Mouse (Mus musculus) heart, postnatal 0 days (tissue): ENCODE results near the gene Tac4. TPM values are rescaled to one million over a fixed set of nuclear protein-coding genes. Genes with fewer than 3 reads are reported as not detected.

Source experiments
- ATAC-seq: fragments of 200-750 bp; cut with Nextera tagmentation; 2 replicates; pipeline ENCODE4 v1.8.0; 2017; ENCODE audit warnings: low read depth, moderate number of reproducible peaks, moderate library complexity; ENCODE audit not compliant: insufficient read depth
- DNase-seq: peaks from one replicate; pipeline ENCODE4 v3.0.0-alpha.2; 2016; ENCODE audit warnings: low spot score
- H3K27ac ChIP-seq: fragments of 300-500 bp; sonication (generic); 2 replicates; pipeline ENCODE4 v1.5.1; 2014; ENCODE audit warnings: low read depth, mild to moderate bottlenecking
- H3K27me3 ChIP-seq: fragments of 300-500 bp; sonication (generic); 2 replicates; pipeline ENCODE4 v1.6.1; 2014; ENCODE audit warnings: low read length, mixed read lengths; ENCODE audit not compliant: control insufficient read depth, insufficient read depth
- H3K36me3 ChIP-seq: fragments of 300-500 bp; sonication (generic); replicated peaks from 2 replicates; pipeline ENCODE4 v1.6.1; 2014; ENCODE audit warnings: low read length, mixed read lengths; ENCODE audit not compliant: control insufficient read depth, insufficient read depth
- H3K4me1 ChIP-seq: fragments of 300-500 bp; sonication (generic); 2 replicates; pipeline ENCODE4 v1.6.1; 2014; ENCODE audit warnings: antibody characterized with exemption; ENCODE audit not compliant: control insufficient read depth, insufficient read depth
- H3K4me2 ChIP-seq: fragments of 300-500 bp; sonication (generic); 2 replicates; pipeline ENCODE4 v1.6.1; 2014; ENCODE audit warnings: low read depth, mild to moderate bottlenecking, low read length, moderate library complexity
- H3K4me3 ChIP-seq: fragments of 300-500 bp; sonication (generic); 2 replicates; pipeline ENCODE4 v1.5.1; 2014; ENCODE audit warnings: low read depth, low read length
- H3K9ac ChIP-seq: fragments of 300-500 bp; sonication (generic); replicated peaks from 2 replicates; pipeline ENCODE4 v1.6.1; 2014; ENCODE audit warnings: low read depth, low read length, mixed read lengths
- H3K9me3 ChIP-seq: fragments of 300-500 bp; sonication (generic); replicated peaks from 2 replicates; pipeline ENCODE4 v1.6.1; 2016; ENCODE audit warnings: low read length; ENCODE audit not compliant: control insufficient read depth
- CTCF ChIP-seq: IDR thresholded peaks from 2 replicates; pipeline ENCODE4 v1.5.1; 2016; ENCODE audit warnings: antibody characterized with exemption, control low read depth, low read depth
- EP300 ChIP-seq: IDR thresholded peaks from 2 replicates; pipeline ENCODE4 v1.6.1; 2016; ENCODE audit warnings: antibody characterized with exemption, low read depth
- WGBS: fragments of 180-500 bp; shearing (Covaris S2); extraction: QIAGEN DNeasy Blood & Tissue Kit; methylation state at CpG from one replicate; pipeline ENCODE4 v1.1.7; 2014; 5-methylcytosine and 5-hydroxymethylcytosine counted together
- polyA plus RNA-seq: library from polyadenylated mRNA; unstranded; fragments of >200 nt; fragmentation: Nextera tagmentation; extraction: Ambion mirVana; gene quantifications from 2 replicates; pipeline ENCODE4 v1.2.1, GENCODE M21; 2015
- total RNA-seq: library from RNA; depleted of rRNA; stranded (reverse); fragments of >200 nt; gene quantifications from 2 replicates; pipeline ENCODE4 v1.2.3, GENCODE M21; 2014; ENCODE audit warnings: low replicate concordance

Tac4 gene
- total and polyA plus RNA-seq, 2 experiments from 2014 or later, result not detected

- H3K4me2 ChIP-seq, result peak overlapping the region; percentile 69
- H3K36me3 ChIP-seq, result no peaks in the 10 kb centered on the region
- TF ChIP-seq CTCF (peak; percentile 98), EP300 (no peak; the same call in 1 of the 2 replicates)
- under 1% methylated on average over 68 of the region's 73 CpGs for WGBS
- H3K27me3 ChIP-seq, result 0 out of 2 replicates have a peak, but pooled peaks cover 8% of the 10 kb centered on the region
- peak overlapping the region; percentile 57 for H3K27ac ChIP-seq
- peak overlapping the region; percentile 42 for H3K9ac ChIP-seq
- peak; percentile 76 for ATAC-seq
- peak; percentile 82 for DNase-seq
- 0 out of 2 replicates have a peak, but pooled peaks cover 6% of the 10 kb centered on the region for H3K4me1 ChIP-seq
- H3K4me3 ChIP-seq, result peak overlapping the region; percentile 53
- H3K9me3 ChIP-seq, result no peaks in the 10 kb centered on the region
Measured at GRCm38 (mm10) chr11:95259088-95259849, 2.1 kb upstream of the Tac4 start.

DNA sequence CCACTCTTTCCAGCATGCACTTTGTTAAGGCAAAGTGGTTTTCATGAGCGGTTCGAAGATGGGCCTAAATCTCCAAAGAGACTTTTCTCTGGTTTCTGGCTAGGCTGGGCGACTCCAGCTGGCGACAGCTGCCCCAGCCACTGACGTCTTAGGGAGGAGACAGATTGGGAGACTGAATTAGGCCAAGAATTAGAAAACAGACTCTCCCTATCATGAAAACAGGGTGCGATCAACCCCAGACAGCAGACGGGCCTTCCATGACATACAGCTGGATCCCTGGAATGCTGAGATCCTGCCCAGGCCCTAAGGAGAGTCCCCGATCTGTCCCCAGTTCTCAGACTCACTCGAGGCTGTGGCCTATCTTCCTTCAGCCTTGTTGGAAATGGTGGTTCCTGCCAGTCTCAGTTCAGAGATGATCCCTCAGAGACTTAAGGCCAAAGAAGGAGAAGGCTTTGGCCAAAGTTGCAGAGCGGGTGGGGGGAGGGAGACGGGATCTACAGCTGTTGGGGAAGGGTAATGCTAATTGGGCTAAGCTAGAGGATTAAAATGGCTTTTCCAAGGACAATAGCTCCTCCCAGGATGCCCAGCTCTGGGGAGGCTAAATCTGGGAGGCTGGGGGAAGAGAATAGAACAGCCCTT, 2.6 kb downstream of the Tac4 start:
- no peak overlapping the region for H3K4me3 ChIP-seq
- TF ChIP-seq EP300, result no peak
- no peak for TF ChIP-seq CTCF
- H3K27ac ChIP-seq, result peak overlapping the region; percentile 31
- H3K27me3 ChIP-seq, result no peaks in the 10 kb centered on the region
- DNase-seq, result peak; percentile 25
- H3K4me1 ChIP-seq, result peaks cover 13% of the 10 kb centered on the region; the same call in 1 of the 2 replicates
- H3K4me2 ChIP-seq, result no peak overlapping the region
- no peak overlapping the region for H3K9ac ChIP-seq
- 0 out of 2 replicates have a peak, but pooled peaks have one; percentile 12 for ATAC-seq
- H3K9me3 ChIP-seq, result no peaks in the 10 kb centered on the region
- no peaks in the 10 kb centered on the region for H3K36me3 ChIP-seq
- WGBS, result 41% methylated on average over 11 of the region's 11 CpGs

DNA sequence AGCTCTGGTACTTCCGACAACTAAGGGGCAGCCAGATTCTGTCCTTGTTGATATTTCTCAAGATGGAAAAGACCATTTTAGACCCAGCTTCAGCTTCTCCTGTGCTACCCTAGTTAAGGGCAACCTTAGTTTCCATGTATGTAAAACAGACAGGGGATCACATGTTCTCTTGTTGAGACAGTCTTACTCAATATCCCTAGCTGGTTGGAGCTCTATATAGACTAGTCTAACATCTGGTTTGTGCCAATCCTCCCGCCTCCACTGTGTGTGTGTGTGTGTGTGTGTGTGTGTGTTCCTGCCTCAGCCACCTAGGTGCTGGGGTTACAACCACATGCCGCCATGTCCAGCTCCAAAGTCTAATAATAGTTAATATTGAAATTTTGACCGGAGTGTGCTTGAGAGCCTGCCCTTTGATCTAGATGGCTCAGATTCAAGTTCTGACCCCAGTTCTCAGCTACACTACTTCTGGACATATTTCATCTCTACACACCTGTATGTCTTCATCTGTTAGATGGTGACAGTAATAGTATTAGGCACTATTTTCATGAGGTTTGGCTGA, 3.2 kb downstream of the Tac4 start:
- DNase-seq, result no peak
- no peaks in the 10 kb centered on the region for H3K27me3 ChIP-seq
- peak overlapping the region; percentile 31; the same call in 1 of the 2 replicates for H3K27ac ChIP-seq
- peaks cover 13% of the 10 kb centered on the region; the same call in 1 of the 2 replicates for H3K4me1 ChIP-seq
- H3K4me2 ChIP-seq, result no peak overlapping the region
- H3K9ac ChIP-seq, result no peak overlapping the region
- ATAC-seq, result no peak
- no peaks in the 10 kb centered on the region for H3K9me3 ChIP-seq
- WGBS, result 73% methylated on average over 4 of the region's 4 CpGs
- H3K4me3 ChIP-seq, result no peak overlapping the region
- no peak for TF ChIP-seq CTCF
- no peak for TF ChIP-seq EP300
- 0 out of 2 replicates have a peak, but pooled peaks cover 6% of the 10 kb centered on the region for H3K36me3 ChIP-seq

DNA sequence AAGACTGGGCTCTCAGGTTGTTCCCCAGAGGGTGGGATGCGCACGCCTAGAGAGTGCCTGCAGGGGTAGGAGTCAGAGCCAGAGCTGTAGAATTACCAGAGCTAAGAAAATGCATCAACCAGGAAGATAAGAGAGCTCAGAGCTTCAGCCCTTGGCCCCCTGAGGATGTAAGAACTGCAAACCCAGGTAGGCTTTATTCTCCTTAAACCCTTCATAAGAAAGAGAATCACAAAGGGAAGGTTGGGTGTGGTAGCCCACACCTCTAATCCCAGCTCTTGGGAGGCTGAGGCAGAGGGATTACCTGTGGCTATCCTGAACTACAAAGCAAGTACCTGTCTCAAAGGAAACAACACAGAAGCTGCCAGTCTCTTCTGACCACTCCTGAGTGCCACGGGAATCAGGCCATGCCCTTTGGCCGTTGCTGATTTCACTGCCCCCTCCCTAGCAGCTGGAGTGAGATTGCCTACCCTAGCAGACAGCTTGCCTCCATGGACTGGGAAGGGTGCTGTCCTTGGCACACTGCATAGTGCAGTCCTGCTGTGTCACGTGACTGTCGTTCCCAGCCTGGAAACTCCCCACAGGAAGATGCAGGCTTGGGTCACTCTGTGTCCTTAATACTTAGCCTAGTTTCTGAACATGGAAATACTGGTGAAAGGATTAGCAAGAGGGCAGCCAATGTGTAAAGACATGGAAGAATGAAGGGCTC, 5.4 kb downstream of the Tac4 start:
- Histone ChIP-seq H3K4me2 (no peak overlapping the region), H3K9me3 (no peaks in the 10 kb centered on the region), H3K36me3 (peaks cover 25% of the 10 kb centered on the region), H3K9ac (no peak overlapping the region), H3K27me3 (no peaks in the 10 kb centered on the region), H3K27ac (no peak overlapping the region), H3K4me3 (no peak overlapping the region), H3K4me1 (peaks cover 13% of the 10 kb centered on the region; the same call in 1 of the 2 replicates)
- WGBS, result 32% methylated on average over 6 of the region's 6 CpGs
- TF ChIP-seq CTCF (no peak), EP300 (no peak)
- ATAC-seq, result peak; percentile 78
- peak; percentile 65 for DNase-seq

DNA sequence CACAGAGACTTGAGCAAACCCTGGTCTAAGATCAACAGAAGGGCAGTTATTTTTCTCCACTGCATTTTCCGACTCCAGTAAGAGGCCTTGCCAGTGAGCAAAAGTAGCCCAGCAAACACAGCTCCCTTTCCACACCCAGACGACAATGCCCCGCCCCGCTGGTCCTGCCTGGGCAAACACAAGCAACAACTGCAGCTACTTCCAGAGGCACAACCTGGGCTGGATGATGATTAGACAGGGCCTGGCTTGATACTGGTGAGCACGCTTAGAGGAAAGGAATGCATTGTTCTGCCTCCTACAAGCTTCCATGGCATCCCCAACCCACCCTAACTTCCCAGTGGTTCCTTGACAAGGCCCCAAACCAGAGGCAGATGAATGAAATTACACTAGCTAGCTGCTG, 12.3 kb downstream of the Tac4 start:
- ATAC-seq (no peak), DNase-seq (no peak)
- H3K27me3 ChIP-seq, result no peaks in the 10 kb centered on the region
- H3K9me3 ChIP-seq, result no peaks in the 10 kb centered on the region
- TF ChIP-seq EP300, result no peak
- H3K4me2 ChIP-seq, result no peak overlapping the region
- H3K27ac ChIP-seq, result no peak overlapping the region
- 75% methylated on average over 5 of the region's 5 CpGs for WGBS
- peaks cover 94% of the 10 kb centered on the region for H3K36me3 ChIP-seq
- no peak overlapping the region for H3K9ac ChIP-seq
- H3K4me1 ChIP-seq, result no peaks in the 10 kb centered on the region
- no peak overlapping the region for H3K4me3 ChIP-seq
